Mouse (Mus musculus) thymus, adult 2 months (tissue): Measurements from ENCODE around the gene Scn3a. TPM values are rescaled to one million over a fixed set of nuclear protein-coding genes. Genes with fewer than 3 reads are reported as not detected.

Experiments
- DNase-seq: peaks from one replicate; pipeline ENCODE4 v3.0.0; 2021
- H3K27ac ChIP-seq: fragments of 200-500 bp; 2 replicates; pipeline ENCODE4 v1.5.1; 2012; ENCODE audit warnings: low read length, control low read depth; ENCODE audit not compliant: control insufficient read depth, insufficient read depth
- H3K27me3 ChIP-seq: fragments of 200-500 bp; 2 replicates; pipeline ENCODE4 v1.6.1; 2012; ENCODE audit warnings: mild to moderate bottlenecking, low read length, moderate library complexity, mixed read lengths; ENCODE audit not compliant: control insufficient read depth, insufficient read depth
- H3K36me3 ChIP-seq: fragments of 200-500 bp; 2 replicates; pipeline ENCODE4 v1.6.1; 2012; ENCODE audit warnings: mild to moderate bottlenecking, low read length, moderate library complexity; ENCODE audit not compliant: control insufficient read depth, insufficient read depth
- H3K4me1 ChIP-seq: fragments of 200-500 bp; replicated peaks from 2 replicates; pipeline ENCODE4 v1.6.1; 2012; ENCODE audit warnings: low read length; ENCODE audit not compliant: control insufficient read depth, insufficient read depth
- H3K4me3 ChIP-seq: fragments of 200-500 bp; 2 replicates; pipeline ENCODE4 v1.5.1; 2012; ENCODE audit warnings: mild to moderate bottlenecking, low read length, control low read depth, moderate library complexity; ENCODE audit not compliant: control insufficient read depth, insufficient read depth
- CTCF ChIP-seq: fragments of 200-500 bp; IDR thresholded peaks from 2 replicates; pipeline ENCODE4 v1.5.1; 2012; ENCODE audit warnings: mild to moderate bottlenecking, control low read depth, low read length, moderate library complexity, borderline replicate concordance; ENCODE audit not compliant: control insufficient read depth, poor library complexity, insufficient read depth; ENCODE audit errors: extremely low read depth
- POLR2A ChIP-seq: fragments of 200-500 bp; IDR thresholded peaks from 2 replicates; pipeline ENCODE4 v1.6.1; 2012; ENCODE audit warnings: mild to moderate bottlenecking, low read length, control low read depth, moderate library complexity; ENCODE audit not compliant: control insufficient read depth, poor library complexity, insufficient read depth; ENCODE audit errors: extremely low read depth
- WGBS: fragments of 180-500 bp; shearing (Covaris S2); methylation state at CpG from one replicate; pipeline ENCODE4 v1.1.7; 2018; 5-methylcytosine and 5-hydroxymethylcytosine counted together
- polyA plus RNA-seq: library from polyadenylated mRNA; depleted of rRNA; stranded (reverse); fragments of >200 nt; gene quantifications from 2 replicates; pipeline ENCODE4 v1.2.3, GENCODE M21; 2012

Scn3a gene
- polyA plus RNA-seq, 1 experiment: 0.18 TPM

DNA sequence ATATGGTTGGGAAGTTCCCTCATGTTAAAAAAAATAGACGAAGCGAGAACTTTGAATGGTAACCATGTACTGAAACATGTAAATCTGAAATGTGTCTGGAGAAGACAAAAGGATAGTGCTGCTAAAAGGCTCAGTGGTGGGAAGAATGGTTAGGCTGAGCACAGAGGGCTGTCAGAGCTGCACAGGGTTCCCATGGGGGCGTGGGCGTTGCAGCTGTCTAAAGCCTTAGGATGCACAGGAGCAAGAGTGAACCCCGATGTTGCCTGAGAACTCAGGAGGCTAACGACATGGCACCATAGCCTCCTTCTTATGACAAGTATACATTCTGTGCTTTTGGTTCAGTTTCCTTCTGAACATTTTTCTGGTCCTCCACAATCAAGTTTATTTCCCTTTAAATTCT is 126.3 kb downstream of the Scn3a start:
- Histone ChIP-seq H3K27me3 (no peaks in the 10 kb centered on the region), H3K27ac (no peak overlapping the region), H3K4me3 (no peak overlapping the region), H3K36me3 (no peaks in the 10 kb centered on the region), H3K4me1 (no peaks in the 10 kb centered on the region)
- WGBS: 94% methylated on average over 6 of the region's 6 CpGs
- no peak for DNase-seq
- TF ChIP-seq POLR2A (no peak), CTCF (no peak)

DNA sequence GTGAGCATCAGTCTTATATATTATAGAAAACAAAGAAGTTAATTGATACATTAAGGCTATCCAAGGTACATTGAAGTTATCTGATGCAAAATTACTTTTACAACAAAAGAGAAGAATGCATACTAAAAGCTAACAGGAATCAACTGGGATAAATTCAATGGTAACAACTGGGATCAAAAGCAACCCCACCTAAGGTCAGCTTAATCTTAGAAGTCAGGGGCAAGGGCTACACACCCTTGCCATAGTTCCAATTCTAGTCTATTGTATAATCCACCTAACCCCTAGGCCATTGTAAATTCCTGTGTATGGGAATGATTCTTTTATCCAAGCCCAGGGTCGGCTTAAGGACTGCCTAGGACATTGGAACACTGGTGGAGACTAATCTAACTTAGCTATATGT is 130.5 kb downstream of the Scn3a start:
- no peak overlapping the region for H3K4me3 ChIP-seq
- no peaks in the 10 kb centered on the region for H3K36me3 ChIP-seq
- no peaks in the 10 kb centered on the region for H3K27me3 ChIP-seq
- TF ChIP-seq CTCF (no peak), POLR2A (no peak)
- no peak overlapping the region for H3K27ac ChIP-seq
- DNase-seq: no peak
- H3K4me1 ChIP-seq: no peaks in the 10 kb centered on the region
- WGBS: 92% methylated on average over 1 of the region's 1 CpGs

DNA sequence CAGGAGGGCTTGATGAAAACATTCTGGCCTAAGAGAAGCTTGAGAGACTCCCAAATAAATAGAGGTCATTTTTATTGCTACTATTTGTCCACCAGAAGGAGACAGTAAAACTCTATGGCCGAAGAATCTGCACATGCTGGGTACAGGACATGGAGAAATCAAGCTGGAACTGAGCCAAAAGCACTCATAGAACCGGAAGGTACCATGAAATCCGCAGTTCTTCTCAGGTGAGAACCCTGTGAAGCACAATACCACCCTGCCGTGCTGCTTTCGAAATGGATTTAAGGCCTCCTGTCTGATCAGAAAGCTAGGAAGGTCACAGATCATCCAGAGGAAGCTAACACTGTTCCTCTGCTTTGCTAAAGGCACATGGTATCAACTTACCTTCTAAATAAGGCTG is 143.9 kb downstream of the Scn3a start:
- 87% methylated on average over 5 of the region's 5 CpGs for WGBS
- H3K36me3 ChIP-seq: no peaks in the 10 kb centered on the region

DNA sequence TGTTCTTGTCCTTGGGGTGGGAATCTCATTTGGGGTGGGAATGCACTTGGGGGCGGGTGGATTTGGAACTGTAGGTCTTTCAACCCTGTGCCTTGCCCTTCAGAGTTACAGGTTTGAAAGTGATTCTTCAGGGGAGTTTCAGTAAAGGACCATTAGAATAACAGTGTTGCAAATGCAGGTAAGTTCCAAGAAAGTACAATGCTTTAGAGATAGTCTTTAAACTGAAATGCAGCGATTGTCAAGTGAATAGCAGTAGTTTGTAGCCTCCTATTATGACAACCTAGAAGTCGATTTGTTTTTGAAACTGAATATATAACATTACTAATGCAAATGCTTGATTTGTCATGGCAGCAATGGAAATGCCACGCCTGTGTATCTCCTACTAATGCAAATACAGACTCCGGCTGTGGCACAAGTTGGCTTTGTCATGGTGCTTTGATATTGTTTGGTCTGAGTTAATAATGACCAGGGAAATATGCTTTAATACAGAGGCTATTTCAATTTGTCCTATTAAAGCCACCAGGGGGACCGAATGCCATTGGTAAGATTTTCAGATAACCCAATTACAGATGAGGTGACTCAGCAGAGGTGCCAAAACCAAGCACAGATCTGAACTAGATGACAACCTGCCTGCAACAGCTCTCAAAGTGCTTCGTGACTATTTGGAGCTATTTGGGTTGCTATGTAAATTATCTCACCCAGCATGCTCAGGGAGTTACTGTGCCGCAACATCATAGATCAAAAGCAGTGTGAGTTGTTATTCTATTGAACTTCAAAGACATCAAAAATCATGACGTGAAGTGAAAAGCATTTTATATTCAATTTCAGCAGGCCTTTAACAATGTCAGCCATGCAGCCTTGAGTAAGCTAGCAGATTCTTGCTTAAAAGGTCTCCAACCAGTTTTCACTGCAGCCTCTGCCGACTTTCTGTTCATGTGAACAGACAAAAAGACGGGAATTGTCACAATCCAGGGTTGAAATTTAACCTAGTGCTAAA is 145.9 kb downstream of the Scn3a start:
- no peak for TF ChIP-seq POLR2A
- no peak for TF ChIP-seq CTCF
- no peaks in the 10 kb centered on the region for H3K36me3 ChIP-seq

More for the DNA sequence above, 143.9 kb downstream of the Scn3a start:
- TF ChIP-seq POLR2A: no peak
- no peak for TF ChIP-seq CTCF
- H3K27ac ChIP-seq: no peak overlapping the region
- H3K4me3 ChIP-seq: no peak overlapping the region
- no peaks in the 10 kb centered on the region for H3K4me1 ChIP-seq
- no peaks in the 10 kb centered on the region for H3K27me3 ChIP-seq
- no peak for DNase-seq

DNA sequence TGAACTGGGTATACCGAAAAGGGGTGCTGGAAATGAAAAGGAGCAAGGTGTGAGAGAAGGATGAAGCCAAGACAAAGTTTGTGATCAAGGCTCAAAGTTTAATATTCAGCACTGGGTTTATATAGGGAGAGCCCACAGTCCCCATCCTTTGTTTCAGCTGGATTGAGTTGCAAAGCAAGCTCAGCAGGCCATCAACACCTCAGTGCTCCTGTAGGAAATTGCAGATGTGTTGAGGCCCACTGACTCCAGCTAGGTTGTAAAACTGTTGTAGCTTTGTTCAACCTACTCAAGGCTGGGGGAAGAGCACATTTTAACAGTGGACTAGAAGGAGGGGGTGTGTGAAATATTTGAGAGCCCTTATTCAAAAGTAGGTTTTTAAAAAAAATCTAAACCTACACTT is 148.8 kb downstream of the Scn3a start:
- no peak for TF ChIP-seq CTCF
- TF ChIP-seq POLR2A: no peak
- Histone ChIP-seq H3K27me3 (no peaks in the 10 kb centered on the region), H3K4me1 (no peaks in the 10 kb centered on the region; the same call in 1 of the 2 replicates), H3K36me3 (no peaks in the 10 kb centered on the region), H3K27ac (no peak overlapping the region), H3K4me3 (no peak overlapping the region)
- DNase-seq: no peak
- WGBS: 94% methylated on average over 1 of the region's 1 CpGs

More for the DNA sequence above, 145.9 kb downstream of the Scn3a start:
- Histone ChIP-seq H3K27me3 (no peaks in the 10 kb centered on the region), H3K27ac (no peak overlapping the region), H3K4me3 (no peak overlapping the region), H3K4me1 (no peaks in the 10 kb centered on the region)
- 85% methylated on average over 11 of the region's 11 CpGs for WGBS
- DNase-seq: no peak

DNA sequence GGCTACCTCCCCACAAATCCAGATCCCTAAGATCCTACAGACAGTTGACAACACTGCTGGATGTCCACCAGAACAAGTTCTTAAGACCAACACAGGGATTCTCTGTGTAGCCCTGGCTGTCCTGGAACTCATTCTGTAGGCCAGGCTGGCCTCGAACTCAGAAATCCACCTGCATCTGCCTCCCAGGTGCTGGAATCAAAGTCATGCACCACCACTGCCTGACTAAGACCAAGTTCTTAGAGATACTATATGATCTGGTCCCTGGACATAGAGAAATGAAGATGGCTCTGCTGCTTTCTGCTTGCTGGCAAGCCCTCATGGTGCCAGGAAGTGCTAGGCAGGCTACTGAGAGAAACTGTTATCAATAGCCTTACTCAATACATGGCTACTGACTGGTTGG is 150.9 kb downstream of the Scn3a start:
- 94% methylated on average over 1 of the region's 1 CpGs for WGBS
- DNase-seq: no peak
- H3K4me1 ChIP-seq: no peaks in the 10 kb centered on the region; the same call in 1 of the 2 replicates
- no peaks in the 10 kb centered on the region for H3K27me3 ChIP-seq
- H3K4me3 ChIP-seq: no peak overlapping the region
- H3K36me3 ChIP-seq: no peaks in the 10 kb centered on the region
- no peak overlapping the region for H3K27ac ChIP-seq
- TF ChIP-seq POLR2A: no peak
- no peak for TF ChIP-seq CTCF
